Mouse (Mus musculus) heart, embryonic 14.5 days (tissue): Measurements from ENCODE around the gene Porcn. TPM values are rescaled to one million over a fixed set of nuclear protein-coding genes. Genes with fewer than 3 reads are reported as not detected.

Experiments used
- ATAC-seq: fragments of 200-750 bp; cut with Nextera tagmentation; 2 replicates; pipeline ENCODE4 v1.8.0; 2017; ENCODE audit warnings: low read depth, moderate TSS enrichment; ENCODE audit not compliant: insufficient number of reproducible peaks, insufficient read depth, low FRiP score
- H3K27ac ChIP-seq, 2 experiments: fragments of 200-500 bp in 1 of 2; fragments of 300-500 bp in 1 of 2; sonication (generic) in 1 of 2; replicated peaks in 1 of 2; 2 replicates each; pipeline ENCODE4 v1.5.1; 2012 to 2014; ENCODE audit warnings: low read depth in 2 of 2, low read length in 2 of 2, control low read depth in 1 of 2, mild to moderate bottlenecking in 1 of 2, mixed read lengths in 1 of 2; ENCODE audit not compliant: control insufficient read depth in 1 of 2, insufficient read depth in 1 of 2
- H3K27me3 ChIP-seq: fragments of 300-500 bp; sonication (generic); 2 replicates; pipeline ENCODE4 v1.6.1; 2014; ENCODE audit warnings: mild to moderate bottlenecking, low read length, control low read depth; ENCODE audit not compliant: control insufficient read depth, insufficient read depth
- H3K36me3 ChIP-seq: fragments of 300-500 bp; sonication (generic); 2 replicates; pipeline ENCODE4 v1.6.1; 2014; ENCODE audit warnings: mild to moderate bottlenecking, control low read depth, low read length, mixed read lengths; ENCODE audit not compliant: control insufficient read depth, insufficient read depth
- H3K4me1 ChIP-seq, 2 experiments: fragments of 200-500 bp in 1 of 2; fragments of 300-500 bp in 1 of 2; sonication (generic) in 1 of 2; 2 replicates each; pipeline ENCODE4 v1.6.1; 2012 to 2014; ENCODE audit warnings: low read length in 2 of 2, control low read depth in 1 of 2, mixed read lengths in 1 of 2; ENCODE audit not compliant: control insufficient read depth in 2 of 2, insufficient read depth in 2 of 2
- H3K4me2 ChIP-seq: fragments of 300-500 bp; sonication (generic); 2 replicates; pipeline ENCODE4 v1.6.1; 2014; ENCODE audit warnings: mild to moderate bottlenecking, low read length
- H3K4me3 ChIP-seq, 2 experiments: fragments of 200-500 bp in 1 of 2; fragments of 300-500 bp in 1 of 2; sonication (generic) in 1 of 2; 2 replicates each; pipeline ENCODE4 v1.5.1; 2012 to 2014; ENCODE audit warnings: low read length in 2 of 2, mild to moderate bottlenecking in 2 of 2, control low read depth in 1 of 2, low read depth in 1 of 2, moderate library complexity in 1 of 2; ENCODE audit not compliant: control insufficient read depth in 1 of 2, insufficient read depth in 1 of 2
- H3K9ac ChIP-seq: fragments of 300-500 bp; sonication (generic); 2 replicates; pipeline ENCODE4 v1.6.1; 2014; ENCODE audit warnings: mild to moderate bottlenecking, low read length
- H3K9me3 ChIP-seq: fragments of 300-500 bp; sonication (generic); 2 replicates; pipeline ENCODE4 v1.6.1; 2016; ENCODE audit warnings: low read length, control low read depth; ENCODE audit not compliant: control insufficient read depth
- WGBS: fragments of 180-500 bp; shearing (Covaris S2); extraction: QIAGEN DNeasy Blood & Tissue Kit; methylation state at CpG from one replicate; pipeline ENCODE4 v1.1.7; 2014; 5-methylcytosine and 5-hydroxymethylcytosine counted together
- polyA plus RNA-seq: library from polyadenylated mRNA; unstranded; fragments of >200 nt; fragmentation: Nextera tagmentation; extraction: Ambion mirVana; gene quantifications from 2 replicates; pipeline ENCODE4 v1.2.1, GENCODE M21; 2014

Gene Porcn
- polyA plus RNA-seq, 1 experiment from 2014 or later = 4.2 TPM

- no peaks in the 10 kb centered on the region for H3K9me3 ChIP-seq
- no peak overlapping the region for H3K27ac ChIP-seq
- WGBS = 74% methylated on average over 5 of the region's 5 CpGs
- H3K9ac ChIP-seq = no peak overlapping the region
- ATAC-seq = no peak
- no peak overlapping the region for H3K4me2 ChIP-seq
- no peaks in the 10 kb centered on the region for H3K27me3 ChIP-seq
- H3K4me1 ChIP-seq = no peaks in the 10 kb centered on the region
- H3K36me3 ChIP-seq = no peaks in the 10 kb centered on the region
- no peak overlapping the region for H3K4me3 ChIP-seq
Measured at GRCm38 (mm10) chrX:8179646-8180045, 26.7 kb downstream of the Porcn start.

GRCm38 (mm10) chrX:8178871-8179270 lies 27.5 kb downstream of the Porcn start:
- no peak overlapping the region for H3K9ac ChIP-seq
- no peak overlapping the region for H3K27ac ChIP-seq
- H3K9me3 ChIP-seq = no peaks in the 10 kb centered on the region
- ATAC-seq = no peak
- H3K4me3 ChIP-seq = no peak overlapping the region
- no peaks in the 10 kb centered on the region for H3K36me3 ChIP-seq
- WGBS = 76% methylated on average over 2 of the region's 2 CpGs
- H3K4me1 ChIP-seq = no peaks in the 10 kb centered on the region
- H3K4me2 ChIP-seq = no peak overlapping the region
- no peaks in the 10 kb centered on the region for H3K27me3 ChIP-seq

- no peaks in the 10 kb centered on the region for H3K4me1 ChIP-seq
- WGBS = 15% methylated on average over 56 of the region's 56 CpGs
- peak; percentile 91 for ATAC-seq
- H3K9ac ChIP-seq = peak within 1 kb of the TSS; percentile 78
- H3K27ac ChIP-seq = peak within 1 kb of the TSS; percentile 44 to 75; a peak in 3 of 4 replicates
- H3K4me3 ChIP-seq = peak within 1 kb of the TSS; percentile 62 to 89
- H3K4me2 ChIP-seq = peak within 1 kb of the TSS; percentile 62
- H3K27me3 ChIP-seq = no peaks in the 10 kb centered on the region
- no peaks in the 10 kb centered on the region for H3K9me3 ChIP-seq
- H3K36me3 ChIP-seq = peaks cover 23% of the 10 kb centered on the region
Measured at GRCm38 (mm10) chrX:8175504-8176385, 30.6 kb downstream of the Porcn start, which contains the start of gene Tbc1d25. Tbc1d25 (minus strand) TSS chrX:8176181.

- H3K27ac ChIP-seq = no peak overlapping the region
- no peak for ATAC-seq
- H3K9ac ChIP-seq = peak overlapping the region; percentile 78
- no peaks in the 10 kb centered on the region for H3K27me3 ChIP-seq
- no peaks in the 10 kb centered on the region for H3K4me1 ChIP-seq
- H3K36me3 ChIP-seq = peaks cover 28% of the 10 kb centered on the region
- H3K4me2 ChIP-seq = peak overlapping the region; percentile 62
- no peaks in the 10 kb centered on the region for H3K9me3 ChIP-seq
- H3K4me3 ChIP-seq = peak overlapping the region; percentile 62 to 89
- 8% methylated on average over 4 of the region's 4 CpGs for WGBS
Measured at GRCm38 (mm10) chrX:8175169-8175503, 31.2 kb downstream of the Porcn start.

GRCm38 (mm10) chrX:8167716-8168647 lies 38.3 kb downstream of the Porcn start:
- Histone ChIP-seq H3K4me3 (no peak overlapping the region), H3K9me3 (no peaks in the 10 kb centered on the region), H3K36me3 (peaks cover 42% of the 10 kb centered on the region), H3K4me2 (no peak overlapping the region), H3K27ac (no peak overlapping the region), H3K27me3 (no peaks in the 10 kb centered on the region), H3K9ac (no peak overlapping the region), H3K4me1 (no peaks in the 10 kb centered on the region)
- no peak for ATAC-seq
- 80% methylated on average over 10 of the region's 10 CpGs for WGBS

GRCm38 (mm10) chrX:8164471-8164870 lies 41.9 kb downstream of the Porcn start:
- 76% methylated on average over 4 of the region's 4 CpGs for WGBS
- ATAC-seq = no peak
- Histone ChIP-seq H3K9ac (no peak overlapping the region), H3K27me3 (no peaks in the 10 kb centered on the region), H3K4me3 (no peak overlapping the region), H3K27ac (no peak overlapping the region), H3K4me2 (no peak overlapping the region), H3K9me3 (no peaks in the 10 kb centered on the region), H3K36me3 (peaks cover 18% of the 10 kb centered on the region), H3K4me1 (no peaks in the 10 kb centered on the region)

GRCm38 (mm10) chrX:8163076-8163475 lies 43.2 kb downstream of the Porcn start:
- no peak overlapping the region for H3K9ac ChIP-seq
- no peak overlapping the region for H3K4me2 ChIP-seq
- H3K36me3 ChIP-seq = peaks cover 10% of the 10 kb centered on the region
- H3K4me1 ChIP-seq = no peaks in the 10 kb centered on the region
- H3K4me3 ChIP-seq = no peak overlapping the region
- no peaks in the 10 kb centered on the region for H3K9me3 ChIP-seq
- ATAC-seq = no peak
- WGBS = 70% methylated on average over 5 of the region's 5 CpGs
- H3K27me3 ChIP-seq = no peaks in the 10 kb centered on the region
- H3K27ac ChIP-seq = no peak overlapping the region; a peak in 1 of 4 replicates
